Mouse (Mus musculus) splenic B cell, adult 2 months (primary cell): ENCODE measurements around the gene Dnm3.
A peak's percentile ranks its signal among the peaks of the same experiment; 100 is the strongest.

Experiments used
- DNase-seq: peaks from one replicate; pipeline ENCODE4 v3.0.0-alpha.2; 2011; ENCODE audit warnings: low read depth, low spot score
- H3K27me3 ChIP-seq: 2 replicates; pipeline ENCODE4 v1.6.1; 2012; ENCODE audit warnings: mild to moderate bottlenecking, low read length, moderate library complexity, mixed read lengths; ENCODE audit not compliant: control insufficient read depth, poor library complexity, insufficient read depth, severe bottlenecking
- H3K36me3 ChIP-seq: 2 replicates; pipeline ENCODE4 v1.6.1; 2012; ENCODE audit warnings: mild to moderate bottlenecking, low read length, moderate library complexity, mixed read lengths; ENCODE audit not compliant: control insufficient read depth, poor library complexity, insufficient read depth, severe bottlenecking

Gene Dnm3

GRCm38 (mm10) chr1:162040490-162041274 lies 437.2 kb downstream of the Dnm3 start:
- Histone ChIP-seq H3K36me3 (no peaks in the 10 kb centered on the region), H3K27me3 (no peaks in the 10 kb centered on the region)
- peak; percentile 34 for DNase-seq

- no peaks in the 10 kb centered on the region for H3K36me3 ChIP-seq
- H3K27me3 ChIP-seq, result no peaks in the 10 kb centered on the region
- DNase-seq, result no peak
Observed at GRCm38 (mm10) chr1:162039808-162040207, 438.0 kb downstream of the Dnm3 start.

DNA sequence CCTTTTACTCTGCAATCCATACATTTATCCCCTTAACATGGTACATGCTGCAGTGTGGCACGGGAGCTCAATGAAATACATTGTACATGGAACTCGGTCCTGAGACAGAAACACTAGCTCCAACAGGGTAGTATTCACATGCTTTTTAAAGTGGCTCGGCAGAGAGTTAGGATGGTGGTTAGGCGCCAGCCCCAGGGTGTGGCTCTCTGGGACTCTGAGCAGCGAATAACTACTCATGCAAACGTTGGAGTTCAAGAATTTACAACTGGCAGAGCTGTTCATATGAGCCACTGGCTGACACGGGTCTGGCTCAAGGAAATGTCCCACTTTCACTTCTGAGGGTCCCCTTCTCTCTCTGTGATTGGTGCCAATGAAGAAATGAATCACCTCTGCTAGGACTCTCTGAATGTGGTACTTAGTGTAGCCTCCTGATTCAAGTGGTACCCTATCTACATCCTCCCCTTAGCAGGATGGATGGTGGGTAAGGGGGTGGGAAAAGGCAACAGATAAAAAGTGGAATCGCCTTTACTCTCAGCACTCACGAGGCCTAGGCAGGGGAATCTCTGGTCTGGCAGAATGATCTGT lies 438.7 kb downstream of the Dnm3 start:
- Histone ChIP-seq H3K27me3 (no peaks in the 10 kb centered on the region), H3K36me3 (no peaks in the 10 kb centered on the region)
- DNase-seq, result no peak

GRCm38 (mm10) chr1:162038431-162038830 lies 439.4 kb downstream of the Dnm3 start:
- DNase-seq, result no peak
- Histone ChIP-seq H3K27me3 (no peaks in the 10 kb centered on the region), H3K36me3 (no peaks in the 10 kb centered on the region)

DNA sequence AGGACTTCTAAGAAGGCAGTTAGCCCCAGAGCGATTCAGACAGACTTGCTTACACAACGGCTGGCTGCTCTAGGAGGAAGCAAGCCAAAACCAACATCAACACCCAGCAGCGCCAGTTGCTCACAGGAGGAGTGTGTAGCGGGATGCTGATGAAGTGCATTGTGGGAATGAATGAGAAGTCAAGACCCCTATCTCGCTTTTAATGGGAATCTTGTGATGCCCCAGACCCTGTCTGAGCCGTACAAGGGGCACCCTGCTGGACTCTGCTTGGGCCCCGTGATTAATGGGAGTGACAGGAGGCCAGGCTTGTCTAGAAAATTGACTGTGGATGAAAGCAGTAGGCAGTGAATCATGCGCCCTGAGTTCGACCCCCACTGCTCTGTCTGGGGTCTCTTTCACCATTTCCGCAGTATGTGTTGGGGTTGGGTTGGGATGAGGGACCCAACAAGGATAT lies 439.8 kb downstream of the Dnm3 start:
- no peaks in the 10 kb centered on the region for H3K27me3 ChIP-seq
- DNase-seq, result no peak
- no peaks in the 10 kb centered on the region for H3K36me3 ChIP-seq

- no peaks in the 10 kb centered on the region for H3K27me3 ChIP-seq
- no peak for DNase-seq
- H3K36me3 ChIP-seq, result no peaks in the 10 kb centered on the region
Observed at GRCm38 (mm10) chr1:162037185-162037765, 440.6 kb downstream of the Dnm3 start.

DNA sequence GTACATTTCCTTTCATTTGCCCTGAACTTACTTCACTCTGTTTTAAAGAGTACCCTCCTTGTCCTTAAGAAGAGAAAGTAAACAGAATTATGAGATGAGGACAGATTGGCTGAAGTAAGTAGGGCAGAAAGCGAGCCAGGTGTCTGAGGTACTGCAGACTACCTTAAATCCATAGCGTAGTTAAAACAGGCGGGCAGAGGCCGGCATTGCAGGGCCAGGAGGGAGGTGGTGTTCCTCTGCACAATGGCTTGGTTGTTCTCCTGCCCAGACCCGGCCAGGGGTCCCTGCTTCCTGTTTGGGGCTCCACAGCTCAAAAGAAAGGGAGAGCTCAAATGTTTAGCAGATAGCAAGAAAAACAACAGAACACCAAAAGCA lies 441.4 kb downstream of the Dnm3 start:
- no peaks in the 10 kb centered on the region; the same call in 1 of the 2 replicates for H3K36me3 ChIP-seq
- DNase-seq, result no peak
- no peaks in the 10 kb centered on the region for H3K27me3 ChIP-seq

DNA sequence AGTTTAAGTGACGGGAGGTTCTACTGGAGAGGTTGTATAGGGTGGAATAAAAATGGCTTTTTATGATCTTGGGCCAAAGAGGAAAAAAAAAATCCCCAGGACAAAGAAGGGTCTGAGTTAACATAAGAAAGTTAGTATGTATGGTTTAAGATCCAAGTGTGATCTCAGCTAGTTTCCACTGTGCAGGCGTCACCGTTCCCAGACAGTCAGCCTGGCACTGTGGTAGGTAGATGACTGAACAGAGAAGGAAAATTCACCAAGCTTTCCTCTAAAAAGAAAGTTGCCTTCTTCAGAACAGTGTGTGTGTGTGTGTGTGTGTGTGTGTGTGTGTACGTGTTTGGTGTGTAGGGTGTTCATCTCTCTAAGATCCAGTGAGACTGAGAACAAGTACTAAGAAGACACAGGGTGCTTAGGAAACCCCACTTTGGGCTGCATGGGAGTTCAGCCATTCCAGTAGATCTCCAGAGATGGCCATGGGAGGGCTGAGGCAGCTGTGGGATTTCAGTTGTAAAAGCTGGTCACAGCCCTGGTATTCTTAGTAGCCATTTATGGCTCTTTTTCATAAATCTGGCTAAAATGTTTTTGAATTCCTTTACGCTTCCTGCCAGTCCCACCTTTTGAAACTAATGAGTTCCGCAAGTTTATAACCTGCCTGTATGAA lies 441.9 kb downstream of the Dnm3 start:
- Histone ChIP-seq H3K27me3 (no peaks in the 10 kb centered on the region), H3K36me3 (no peaks in the 10 kb centered on the region; the same call in 1 of the 2 replicates)
- no peak for DNase-seq

GRCm38 (mm10) chr1:162023681-162024270 lies 454.1 kb downstream of the Dnm3 start:
- Histone ChIP-seq H3K36me3 (no peaks in the 10 kb centered on the region), H3K27me3 (no peaks in the 10 kb centered on the region)
- DNase-seq, result no peak

DNA sequence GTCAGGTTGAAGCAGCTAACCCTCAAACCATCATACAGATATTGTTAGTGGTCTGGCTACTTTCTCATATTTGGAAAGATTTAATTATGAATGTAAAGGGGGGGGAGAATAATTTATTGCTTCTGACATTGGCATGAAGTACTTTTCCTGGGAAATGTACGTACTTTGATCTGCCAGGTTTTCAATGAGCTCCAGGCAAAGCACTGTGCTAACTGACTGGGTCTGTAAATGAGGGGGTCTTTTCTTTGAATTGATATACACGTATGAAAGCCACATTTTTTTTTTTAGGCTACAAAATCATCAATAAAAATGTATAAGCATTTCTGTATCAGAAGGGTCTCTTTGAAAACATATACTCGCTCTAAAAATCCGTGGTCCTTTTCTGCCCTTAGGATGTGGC lies 457.1 kb downstream of the Dnm3 start:
- no peaks in the 10 kb centered on the region; the same call in 1 of the 2 replicates for H3K27me3 ChIP-seq
- no peaks in the 10 kb centered on the region for H3K36me3 ChIP-seq
- DNase-seq, result no peak

DNA sequence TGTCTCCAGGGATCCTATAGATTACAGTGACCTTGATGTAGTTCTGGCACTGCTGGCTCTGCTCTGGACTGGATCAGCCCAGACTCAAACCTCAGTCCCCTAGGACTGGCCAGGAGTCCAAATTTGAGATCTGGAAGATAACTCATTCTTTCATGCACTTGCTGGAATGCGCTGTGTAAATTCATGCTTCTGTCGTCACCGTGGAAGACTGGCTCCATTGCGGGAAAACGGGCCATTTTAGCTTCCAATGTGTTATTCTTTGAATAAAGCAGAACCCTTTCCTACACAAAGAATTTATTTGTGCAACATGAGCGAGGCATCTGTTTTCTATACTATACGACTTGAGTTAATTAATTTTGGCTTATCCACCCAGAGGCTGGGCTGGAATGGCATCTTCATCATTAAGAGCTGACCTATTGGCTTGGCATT lies 457.5 kb downstream of the Dnm3 start:
- no peaks in the 10 kb centered on the region for H3K36me3 ChIP-seq
- H3K27me3 ChIP-seq, result no peaks in the 10 kb centered on the region; the same call in 1 of the 2 replicates

GRCm38 (mm10) chr1:162018601-162018977 lies 459.2 kb downstream of the Dnm3 start:
- H3K36me3 ChIP-seq, result no peaks in the 10 kb centered on the region
- DNase-seq, result no peak
- H3K27me3 ChIP-seq, result no peaks in the 10 kb centered on the region; the same call in 1 of the 2 replicates

More for the DNA sequence above, 457.5 kb downstream of the Dnm3 start:
- DNase-seq, result no peak

GRCm38 (mm10) chr1:162017975-162018600 lies 459.7 kb downstream of the Dnm3 start:
- no peak for DNase-seq
- Histone ChIP-seq H3K27me3 (no peaks in the 10 kb centered on the region; the same call in 1 of the 2 replicates), H3K36me3 (no peaks in the 10 kb centered on the region)

GRCm38 (mm10) chr1:162016982-162017381 lies 460.9 kb downstream of the Dnm3 start:
- H3K27me3 ChIP-seq, result no peaks in the 10 kb centered on the region; the same call in 1 of the 2 replicates
- DNase-seq, result no peak
- H3K36me3 ChIP-seq, result no peaks in the 10 kb centered on the region
